Mouse (Mus musculus): Measurements from ENCODE around the gene Fbxl15. TPM values are rescaled to one million over a fixed set of nuclear protein-coding genes. Genes with fewer than 3 reads are reported as not detected.

Gene Fbxl15
- polyA plus RNA-seq (2021; fragmentation: Nextera tagmentation): 56.1 and 72.4 TPM in 2 replicates
- long read RNA-seq, experiment 1, transcript Fbxl15-201 (4 exons, 1,348 nt): major isoform, 80 of 144 reads
- long read RNA-seq, experiment 1, partial matches to known transcripts: 54 of 144 reads
- long read RNA-seq, experiment 1, other reads (novel, unspliced or antisense): 10 of 144 reads
- long read RNA-seq, experiment 2, transcript Fbxl15-201 (4 exons, 1,348 nt): major isoform, 65 of 134 reads
- long read RNA-seq, experiment 2, partial matches to known transcripts: 68 of 134 reads
- long read RNA-seq, experiment 2, other reads (novel, unspliced or antisense): 1 of 134 reads

DNA sequence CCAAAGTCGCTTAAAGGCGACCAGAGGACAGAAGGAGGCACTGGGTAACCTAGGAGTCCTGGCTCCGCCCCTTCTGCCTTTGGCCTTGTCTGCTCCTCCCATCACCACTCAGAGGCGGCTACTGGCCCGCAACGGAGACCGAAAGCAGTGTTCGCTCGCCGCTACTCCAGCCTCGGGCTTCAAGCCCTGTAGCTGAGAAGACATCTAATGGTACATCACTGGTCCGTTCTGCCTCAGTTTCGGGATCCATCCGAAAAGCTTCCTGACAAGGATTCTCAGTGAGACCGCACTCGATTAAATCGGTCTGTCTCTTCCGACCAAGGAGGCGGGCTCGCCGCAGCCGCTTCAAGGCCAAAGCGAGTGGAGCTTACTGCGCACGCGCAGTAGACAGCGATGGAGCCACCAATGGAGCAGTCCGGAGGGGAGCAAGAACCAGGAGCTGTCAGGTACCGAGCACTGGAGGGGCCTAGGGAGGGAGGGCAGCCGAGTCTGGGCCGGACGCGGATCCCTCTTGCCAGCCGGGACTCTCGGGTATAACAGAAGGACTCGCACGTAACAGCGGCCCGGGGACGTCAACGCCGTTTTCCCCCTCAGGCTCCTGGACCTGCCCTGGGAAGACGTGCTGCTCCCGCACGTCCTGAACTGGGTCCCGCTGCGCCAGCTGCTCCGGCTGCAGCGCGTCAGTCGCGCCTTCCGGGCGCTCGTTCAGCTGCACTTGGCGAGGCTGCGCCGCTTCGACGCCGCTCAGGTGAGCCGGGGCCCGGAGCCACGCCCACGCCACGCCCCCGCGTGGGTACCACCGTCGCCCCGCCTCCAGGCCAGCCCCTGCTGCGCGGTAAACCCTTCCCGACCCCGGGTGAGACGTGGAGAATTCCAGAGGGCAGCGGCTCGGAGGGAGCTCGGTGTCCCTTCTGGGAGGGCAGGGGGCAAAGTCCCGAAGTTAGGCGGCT is at the start of gene Fbxl15:
TSS of gene Fbxl15 (plus strand) at position 104 of the 950 bp plus-strand sequence.

DNA sequence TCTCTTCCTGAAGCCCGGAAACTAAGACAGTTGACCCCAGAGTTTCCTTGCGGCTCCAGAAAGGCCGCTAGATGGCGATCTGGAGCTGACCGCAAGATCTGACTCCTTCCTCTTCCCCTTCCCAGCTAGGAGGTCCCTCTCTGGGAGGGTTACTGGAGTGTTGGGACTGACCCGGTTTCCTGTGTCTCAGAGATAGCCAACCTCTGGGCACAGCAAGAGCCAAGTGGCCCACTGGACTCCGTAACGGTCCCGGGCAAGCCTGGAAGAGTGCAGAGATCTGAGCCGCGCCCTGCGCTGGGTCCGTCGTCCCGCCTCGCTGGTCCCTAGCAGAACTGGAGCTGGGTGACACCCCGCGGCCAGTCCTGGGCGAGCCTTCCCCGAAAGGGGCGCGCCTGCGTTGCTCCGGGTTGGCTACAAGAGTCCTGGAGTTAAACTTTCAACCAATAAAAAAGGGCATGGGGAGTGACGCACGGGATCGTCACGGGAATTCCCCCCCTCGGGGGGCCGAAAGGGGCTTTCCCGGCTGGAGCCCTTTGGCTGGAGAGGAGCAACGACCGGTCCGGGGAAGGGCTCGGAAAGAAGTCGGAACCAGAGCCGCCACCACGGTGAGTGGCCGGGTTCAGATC is 23.7 kb upstream of the Fbxl15 start, which contains the start of gene Nfkb2:
TSS of gene Nfkb2 (plus strand) at position 105 of the 626 bp plus-strand sequence.

DNA sequence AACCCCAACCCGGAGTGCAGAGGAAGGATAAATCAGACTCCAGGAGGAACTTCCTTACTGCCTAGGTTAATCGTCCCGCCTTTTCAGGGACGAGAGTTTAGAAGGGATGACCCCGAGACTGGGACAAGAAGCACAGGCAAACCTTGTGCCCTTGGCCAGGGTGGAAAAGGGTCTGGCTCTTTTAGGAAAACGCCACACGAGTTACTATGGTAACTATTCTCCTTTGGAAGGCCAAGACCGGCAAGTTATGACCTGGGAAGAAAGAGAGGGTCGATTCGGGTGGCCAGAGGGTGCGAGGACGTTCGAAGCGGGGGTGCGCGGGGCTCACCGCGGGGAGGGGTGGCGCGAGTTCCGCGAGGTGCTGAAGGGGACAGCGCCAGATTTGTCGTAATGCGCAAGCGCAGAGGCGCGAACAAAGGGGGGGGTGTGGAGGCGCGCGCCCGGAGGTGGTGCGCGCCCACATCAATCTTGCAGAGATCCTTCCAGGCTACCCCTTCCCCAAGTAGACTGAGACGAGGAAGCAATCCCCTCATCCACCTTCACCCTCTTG is 1.2 kb upstream of the Fbxl15 start, which contains the start of gene Psd:
TSS of gene Psd (minus strand) at position 401 of the 550 bp plus-strand sequence.

DNA sequence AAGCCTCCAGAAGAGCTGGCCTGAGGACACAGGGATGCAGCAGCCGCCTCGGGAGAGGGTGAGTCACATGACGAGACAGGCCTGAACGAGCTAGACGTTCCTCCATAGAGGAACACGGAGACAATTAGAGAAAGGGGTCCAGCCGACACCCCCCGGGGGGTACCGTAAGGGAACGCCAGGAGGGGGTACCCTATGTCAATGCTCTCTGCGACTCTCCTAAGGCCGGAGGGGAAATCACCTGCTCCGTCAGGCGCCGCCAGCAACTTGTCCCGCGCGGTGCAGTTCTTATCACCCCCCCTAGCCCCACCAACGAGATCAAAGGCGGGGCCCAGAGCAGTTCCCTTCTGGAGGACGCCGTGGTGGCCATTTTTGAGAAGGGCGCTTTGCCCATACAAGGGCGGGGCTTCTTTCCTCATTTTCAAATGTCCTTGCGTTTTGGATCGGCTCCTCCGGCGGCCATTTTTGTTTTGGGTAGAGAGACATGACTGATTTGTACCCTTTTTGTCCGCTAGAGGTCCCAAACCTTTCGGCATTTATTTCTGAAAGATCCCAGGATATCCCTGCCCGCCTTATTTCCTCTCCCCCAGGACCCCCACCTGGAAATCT is 10.4 kb downstream of the Fbxl15 start, which contains the start of gene Cuedc2:
TSS of gene Cuedc2 (minus strand) at position 372 of the 606 bp plus-strand sequence.

DNA sequence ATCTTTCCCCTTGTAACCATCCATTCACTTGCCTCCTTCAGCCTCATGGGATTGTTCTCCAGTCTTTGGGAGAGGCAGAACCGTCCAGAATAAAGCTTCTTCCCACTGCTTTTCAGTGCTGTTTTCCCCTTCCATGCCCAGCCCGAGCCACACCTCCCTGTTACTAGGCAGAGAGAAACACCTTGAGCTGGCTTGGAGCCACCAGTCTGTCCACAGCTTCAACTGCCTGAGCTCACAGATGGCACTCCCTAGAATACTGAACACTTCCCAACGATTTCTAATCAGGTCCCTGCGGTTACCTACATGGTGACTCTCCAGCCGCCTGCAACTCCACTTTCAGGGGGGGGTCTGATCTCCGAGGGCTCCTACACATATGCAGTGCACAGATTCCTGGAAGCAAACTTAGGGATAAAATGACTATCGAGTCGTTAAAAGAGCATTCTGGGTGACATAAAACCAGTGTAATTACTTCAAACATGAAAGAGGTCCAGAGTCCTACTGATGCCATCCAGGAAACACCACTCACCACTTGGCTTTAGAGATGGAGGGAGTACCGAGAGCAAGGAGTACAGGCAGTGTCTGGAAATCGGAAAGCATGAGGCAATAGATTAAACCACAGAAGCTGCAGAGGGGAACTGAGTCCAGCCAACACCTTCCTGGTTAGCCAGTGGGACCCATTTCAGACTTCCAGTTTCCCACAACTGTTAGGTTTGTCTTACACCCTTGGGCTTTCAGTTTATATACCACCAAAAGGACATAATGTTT is 22.4 kb downstream of the Fbxl15 start, which contains the start of gene 2310034G01Rik:
TSS of gene 2310034G01Rik (minus strand) at position 135 of the 765 bp plus-strand sequence.

Other genes starting within 250 kb of the Fbxl15 start
- not detected in 2 replicates for gene Elovl3, start 196.3 kb upstream of the Fbxl15 start, polyA plus RNA-seq (2021; fragmentation: Nextera tagmentation)
- 0.08 and 0.34 TPM in 2 replicates for gene Pitx3, start 179.9 kb upstream of the Fbxl15 start, polyA plus RNA-seq (2021; fragmentation: Nextera tagmentation)
- gene Gbf1, start 175.7 kb upstream of the Fbxl15 start, polyA plus RNA-seq (2021; fragmentation: Nextera tagmentation): 25.6 and 31.8 TPM in 2 replicates
- 1.7 and 1.9 TPM in 2 replicates for gene Nfkb2, start 23.9 kb upstream of the Fbxl15 start, polyA plus RNA-seq (2021; fragmentation: Nextera tagmentation)
- gene Psd, start 1.0 kb upstream of the Fbxl15 start, polyA plus RNA-seq (2021; fragmentation: Nextera tagmentation): 116 and 130 TPM in 2 replicates
- 363 and 389 TPM in 2 replicates for gene Cuedc2, start 10.5 kb downstream of the Fbxl15 start, polyA plus RNA-seq (2021; fragmentation: Nextera tagmentation)
- gene Mfsd13a, start 12.9 kb downstream of the Fbxl15 start, polyA plus RNA-seq (2021; fragmentation: Nextera tagmentation): 20.1 and 30.8 TPM in 2 replicates
- 1.3 and 1.8 TPM in 2 replicates for gene 2310034G01Rik, start 22.1 kb downstream of the Fbxl15 start, polyA plus RNA-seq (2021; fragmentation: Nextera tagmentation)
- gene Actr1a, start 67.6 kb downstream of the Fbxl15 start, polyA plus RNA-seq (2021; fragmentation: Nextera tagmentation): 72.4 and 105 TPM in 2 replicates
- gene Sufu, start 68.7 kb downstream of the Fbxl15 start, polyA plus RNA-seq (2021; fragmentation: Nextera tagmentation): 6.0 and 8.2 TPM in 2 replicates
- 10.4 and 50.6 TPM in 2 replicates for gene Trim8, start 173.5 kb downstream of the Fbxl15 start, polyA plus RNA-seq (2021; fragmentation: Nextera tagmentation)
- 217 and 306 TPM in 2 replicates for gene Arl3, start 245.0 kb downstream of the Fbxl15 start, polyA plus RNA-seq (2021; fragmentation: Nextera tagmentation)
- gene Sfxn2, start 245.2 kb downstream of the Fbxl15 start, polyA plus RNA-seq (2021; fragmentation: Nextera tagmentation): 0.97 and 1.7 TPM in 2 replicates

All from left cerebral cortex, adult 6 months (tissue).